Mouse (Mus musculus): ENCODE data around the gene Porcn. TPM values are rescaled to one million over a fixed set of nuclear protein-coding genes. Genes with fewer than 3 reads are reported as not detected.

Gene Porcn
- polyA plus RNA-seq, 1 experiment from 2014 or later: 5.9 TPM

DNA sequence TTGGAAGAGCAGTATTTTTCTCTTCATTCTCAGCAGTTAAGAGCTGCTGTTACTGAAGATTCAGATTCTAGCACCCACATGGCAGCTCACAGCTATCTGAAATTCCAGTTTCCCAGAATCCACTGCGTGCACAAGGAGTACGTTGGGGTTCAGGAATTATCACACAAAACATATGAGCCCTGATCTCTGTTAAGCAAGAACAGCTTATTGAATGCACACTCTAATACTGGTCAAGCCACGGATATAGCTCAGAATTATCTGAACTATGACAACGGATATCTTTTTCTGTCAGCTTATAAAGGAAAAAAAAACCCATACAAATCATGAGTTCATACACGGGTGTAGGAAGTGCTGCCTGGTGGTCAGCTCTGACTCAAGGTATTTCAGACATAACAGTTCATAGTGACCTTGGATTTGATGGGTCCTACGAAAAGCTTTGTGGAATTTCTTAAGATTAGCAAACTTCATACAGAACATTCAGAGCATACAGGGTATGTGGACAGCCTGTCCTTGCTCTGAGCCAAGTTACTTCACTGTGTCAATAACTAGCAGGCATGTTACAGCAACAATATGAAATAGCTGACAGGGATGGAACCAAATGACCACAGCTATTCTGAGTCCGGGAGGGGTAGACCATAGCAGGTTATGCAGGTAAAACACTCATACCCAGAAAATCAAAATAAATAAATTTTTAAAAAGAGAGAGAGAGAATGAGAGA lies 5.3 kb upstream of the Porcn start:
- no peak overlapping the region for H3K9ac ChIP-seq (ENCODE audit: low read depth, low read length)
- no peak for ATAC-seq (replicated peaks; ENCODE audit: insufficient number of reproducible peaks, low FRiP score, low TSS enrichment)
- no peaks in the 10 kb centered on the region for H3K9me3 ChIP-seq (replicated peaks; ENCODE audit: control insufficient read depth, low read length)
- no peak overlapping the region for H3K4me2 ChIP-seq
- H3K27me3 ChIP-seq (ENCODE audit: control insufficient read depth, insufficient read depth, low read length): no peaks in the 10 kb centered on the region; the same call in 1 of the 2 replicates
- H3K4me1 ChIP-seq (ENCODE audit: control insufficient read depth, insufficient read depth, low read length): no peaks in the 10 kb centered on the region
- WGBS (ENCODE audit: insufficient replicate concordance): 71% methylated on average over 7 of the region's 7 CpGs
- H3K36me3 ChIP-seq (ENCODE audit: control insufficient read depth, insufficient read depth, low read length): no peaks in the 10 kb centered on the region
- H3K27ac ChIP-seq (ENCODE audit: low read depth, low read length): no peak overlapping the region
- H3K4me3 ChIP-seq (ENCODE audit: low read depth, low read length): no peak overlapping the region

DNA sequence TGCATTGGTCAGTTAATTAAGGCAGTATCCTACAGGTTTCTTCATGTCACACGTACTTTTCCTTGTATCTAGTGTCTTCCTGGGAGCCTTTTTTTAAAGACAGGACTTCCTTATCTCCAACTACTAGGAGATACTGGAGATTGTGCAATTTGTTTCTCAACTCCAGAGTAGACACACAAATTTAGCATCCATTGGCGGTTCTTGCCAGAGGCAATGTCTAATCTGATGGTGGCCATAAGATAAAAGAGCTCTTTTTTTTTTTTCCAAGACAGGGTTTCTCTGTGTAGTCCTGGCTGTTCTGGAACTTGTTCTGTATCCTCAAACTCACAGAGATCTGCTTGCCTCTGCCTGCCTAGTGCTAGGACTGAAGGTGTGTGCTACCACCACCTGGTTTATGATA lies 3.4 kb upstream of the Porcn start:
- no peak for ATAC-seq (replicated peaks; ENCODE audit: insufficient number of reproducible peaks, low FRiP score, low TSS enrichment)
- H3K4me2 ChIP-seq: no peak overlapping the region
- H3K27me3 ChIP-seq (ENCODE audit: control insufficient read depth, insufficient read depth, low read length): no peaks in the 10 kb centered on the region; the same call in 1 of the 2 replicates
- H3K36me3 ChIP-seq (ENCODE audit: control insufficient read depth, insufficient read depth, low read length): no peaks in the 10 kb centered on the region
- no peak overlapping the region for H3K27ac ChIP-seq (ENCODE audit: low read depth, low read length)
- no peaks in the 10 kb centered on the region for H3K4me1 ChIP-seq (ENCODE audit: control insufficient read depth, insufficient read depth, low read length)
- H3K9me3 ChIP-seq (replicated peaks; ENCODE audit: control insufficient read depth, low read length): no peaks in the 10 kb centered on the region
- no peak overlapping the region for H3K4me3 ChIP-seq (ENCODE audit: low read depth, low read length)
- whole genome bisulfite sequencing (ENCODE audit: insufficient replicate concordance): 39% methylated on average over 2 of the region's 2 CpGs
- H3K9ac ChIP-seq (ENCODE audit: low read depth, low read length): no peak overlapping the region

DNA sequence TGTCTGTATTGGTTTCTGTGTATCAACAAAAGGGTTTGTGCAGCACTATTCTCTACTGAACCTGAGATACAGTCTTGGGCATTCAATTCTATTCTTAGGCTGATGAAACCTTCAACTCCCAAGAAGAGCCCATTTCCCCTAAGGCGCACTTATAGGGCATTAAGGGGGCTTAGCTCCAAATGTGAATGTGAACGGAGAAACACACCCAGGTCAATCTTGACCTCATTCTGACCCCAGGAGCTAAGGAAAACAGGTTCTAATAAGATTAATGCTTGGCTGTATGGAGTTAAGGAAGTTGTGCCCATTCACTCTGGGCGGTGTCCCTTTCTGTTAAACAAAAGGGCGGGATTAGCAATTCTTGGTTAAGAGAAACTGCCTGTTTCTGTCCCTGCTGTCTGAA lies 899 bp upstream of the Porcn start:
- WGBS (ENCODE audit: insufficient replicate concordance): 31% methylated on average over 4 of the region's 4 CpGs
- Histone ChIP-seq H3K27ac (ENCODE audit: low read depth, low read length) (no peak overlapping the region), H3K4me2 (peak overlapping the region; percentile 72), H3K9ac (ENCODE audit: low read depth, low read length) (no peak overlapping the region), H3K36me3 (ENCODE audit: control insufficient read depth, insufficient read depth, low read length) (no peaks in the 10 kb centered on the region), H3K4me3 (ENCODE audit: low read depth, low read length) (no peak overlapping the region), H3K9me3 (replicated peaks; ENCODE audit: control insufficient read depth, low read length) (no peaks in the 10 kb centered on the region), H3K4me1 (ENCODE audit: control insufficient read depth, insufficient read depth, low read length) (no peaks in the 10 kb centered on the region), H3K27me3 (ENCODE audit: control insufficient read depth, insufficient read depth, low read length) (no peaks in the 10 kb centered on the region; the same call in 1 of the 2 replicates)
- no peak for ATAC-seq (replicated peaks; ENCODE audit: insufficient number of reproducible peaks, low FRiP score, low TSS enrichment)

DNA sequence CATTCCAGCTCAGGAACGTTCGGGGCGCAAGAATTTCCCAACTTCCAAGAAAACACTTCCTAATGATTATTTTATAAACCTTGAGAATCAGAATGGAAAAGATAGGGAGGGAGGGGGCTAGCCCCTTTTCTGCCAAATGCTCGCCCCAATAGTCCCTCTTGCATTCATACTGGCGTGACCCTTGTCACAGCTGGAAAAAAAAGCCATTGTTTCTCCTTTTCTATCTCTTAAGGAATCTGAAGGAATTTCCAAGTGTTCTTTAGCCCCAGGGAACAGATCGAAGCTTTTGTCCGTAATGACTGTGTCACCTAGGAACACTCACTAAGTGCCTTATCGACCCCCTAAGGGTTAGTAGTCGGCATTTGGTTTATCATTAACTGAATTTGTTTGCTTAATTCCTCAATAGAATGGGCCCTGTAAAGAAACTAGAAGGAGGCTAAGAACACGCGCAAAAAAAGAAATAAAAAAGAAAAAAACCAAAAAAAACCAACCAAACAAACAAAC lies 421 bp upstream of the Porcn start:
- Histone ChIP-seq H3K9me3 (replicated peaks; ENCODE audit: control insufficient read depth, low read length) (no peaks in the 10 kb centered on the region), H3K4me1 (ENCODE audit: control insufficient read depth, insufficient read depth, low read length) (no peaks in the 10 kb centered on the region), H3K36me3 (ENCODE audit: control insufficient read depth, insufficient read depth, low read length) (no peaks in the 10 kb centered on the region), H3K4me2 (peak overlapping the region; percentile 72), H3K27me3 (ENCODE audit: control insufficient read depth, insufficient read depth, low read length) (no peaks in the 10 kb centered on the region; the same call in 1 of the 2 replicates), H3K9ac (ENCODE audit: low read depth, low read length) (no peak overlapping the region), H3K4me3 (ENCODE audit: low read depth, low read length) (peak overlapping the region; percentile 51), H3K27ac (ENCODE audit: low read depth, low read length) (no peak overlapping the region)
- WGBS (ENCODE audit: insufficient replicate concordance): 17% methylated on average over 11 of the region's 11 CpGs
- ATAC-seq (replicated peaks; ENCODE audit: insufficient number of reproducible peaks, low FRiP score, low TSS enrichment): no peak

DNA sequence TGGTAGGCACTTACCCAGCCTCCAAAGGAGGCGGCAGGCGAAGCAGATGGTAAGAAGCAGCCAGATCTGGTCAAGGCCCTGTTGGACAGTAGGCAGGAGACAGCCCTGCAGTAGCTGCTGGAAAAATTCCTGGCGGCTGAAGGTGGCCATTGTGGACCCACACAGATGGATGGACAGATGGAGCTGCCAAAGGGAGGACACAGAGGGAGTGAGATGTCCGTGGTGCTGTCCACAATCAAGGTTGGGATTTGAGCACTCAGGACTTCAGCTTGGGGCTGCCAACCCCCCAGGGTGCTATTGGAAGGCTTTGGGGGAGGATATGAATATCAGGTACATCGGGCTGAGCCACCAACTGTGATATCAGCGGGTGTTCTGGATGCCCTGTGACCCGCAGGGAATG lies 774 bp downstream of the Porcn start:
- ATAC-seq (replicated peaks; ENCODE audit: insufficient number of reproducible peaks, low FRiP score, low TSS enrichment): no peak
- Histone ChIP-seq H3K9ac (ENCODE audit: low read depth, low read length) (no peak overlapping the region), H3K4me2 (peak overlapping the region; percentile 72), H3K4me3 (ENCODE audit: low read depth, low read length) (no peak overlapping the region; the same call in 1 of the 2 replicates), H3K4me1 (ENCODE audit: control insufficient read depth, insufficient read depth, low read length) (no peaks in the 10 kb centered on the region), H3K36me3 (ENCODE audit: control insufficient read depth, insufficient read depth, low read length) (no peaks in the 10 kb centered on the region), H3K27me3 (ENCODE audit: control insufficient read depth, insufficient read depth, low read length) (no peaks in the 10 kb centered on the region; the same call in 1 of the 2 replicates), H3K9me3 (replicated peaks; ENCODE audit: control insufficient read depth, low read length) (no peaks in the 10 kb centered on the region), H3K27ac (ENCODE audit: low read depth, low read length) (no peak overlapping the region)
- WGBS (ENCODE audit: insufficient replicate concordance): 38% methylated on average over 7 of the region's 7 CpGs

DNA sequence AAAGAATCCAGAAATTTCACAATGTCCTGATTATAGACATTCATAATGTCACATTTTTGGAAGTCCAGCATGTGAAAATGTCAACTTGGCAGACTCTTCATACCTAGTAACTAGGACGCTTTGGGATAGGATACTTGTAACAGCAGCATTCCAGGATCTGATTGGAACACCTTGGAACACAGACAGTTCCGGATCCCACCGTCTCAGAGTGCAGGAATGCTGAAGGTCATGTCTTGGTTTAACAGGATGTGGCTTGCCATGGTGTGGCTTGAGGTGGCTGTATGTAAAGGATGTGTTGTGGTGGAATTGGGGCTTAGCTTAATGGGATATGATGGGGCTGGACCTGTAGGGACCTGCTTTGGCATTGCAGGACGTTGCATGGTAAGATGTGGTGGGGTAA lies 1.2 kb downstream of the Porcn start:
- no peak overlapping the region for H3K4me3 ChIP-seq (ENCODE audit: low read depth, low read length)
- H3K36me3 ChIP-seq (ENCODE audit: control insufficient read depth, insufficient read depth, low read length): no peaks in the 10 kb centered on the region
- no peak overlapping the region for H3K9ac ChIP-seq (ENCODE audit: low read depth, low read length)
- WGBS (ENCODE audit: insufficient replicate concordance): 61% methylated on average over 4 of the region's 4 CpGs
- no peaks in the 10 kb centered on the region for H3K4me1 ChIP-seq (ENCODE audit: control insufficient read depth, insufficient read depth, low read length)
- H3K9me3 ChIP-seq (replicated peaks; ENCODE audit: control insufficient read depth, low read length): no peaks in the 10 kb centered on the region
- H3K27me3 ChIP-seq (ENCODE audit: control insufficient read depth, insufficient read depth, low read length): no peaks in the 10 kb centered on the region; the same call in 1 of the 2 replicates
- H3K27ac ChIP-seq (ENCODE audit: low read depth, low read length): no peak overlapping the region
- no peak overlapping the region for H3K4me2 ChIP-seq
- no peak for ATAC-seq (replicated peaks; ENCODE audit: insufficient number of reproducible peaks, low FRiP score, low TSS enrichment)

DNA sequence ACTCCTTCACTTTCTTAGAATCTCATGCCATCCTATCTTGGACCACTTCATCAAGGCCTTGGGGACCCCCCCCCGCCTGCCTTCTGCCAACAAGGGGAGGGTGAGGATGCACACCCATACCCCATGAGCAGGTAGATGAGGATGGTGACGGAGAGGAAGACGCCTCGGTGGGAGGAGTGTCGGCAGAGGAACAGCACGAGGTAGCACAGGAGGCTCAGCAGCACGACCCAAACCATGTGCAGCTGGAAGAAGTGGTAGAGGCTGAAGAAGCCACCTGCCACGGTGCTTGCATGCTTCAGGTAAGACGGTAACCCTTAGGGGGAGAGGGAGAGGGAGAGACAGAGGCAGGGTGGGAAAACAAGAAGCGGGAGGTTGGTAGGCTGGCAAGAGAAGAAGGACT lies 2.2 kb downstream of the Porcn start:
- H3K4me1 ChIP-seq (ENCODE audit: control insufficient read depth, insufficient read depth, low read length): no peaks in the 10 kb centered on the region
- H3K27ac ChIP-seq (ENCODE audit: low read depth, low read length): no peak overlapping the region
- no peaks in the 10 kb centered on the region for H3K9me3 ChIP-seq (replicated peaks; ENCODE audit: control insufficient read depth, low read length)
- no peak for ATAC-seq (replicated peaks; ENCODE audit: insufficient number of reproducible peaks, low FRiP score, low TSS enrichment)
- H3K9ac ChIP-seq (ENCODE audit: low read depth, low read length): no peak overlapping the region
- H3K27me3 ChIP-seq (ENCODE audit: control insufficient read depth, insufficient read depth, low read length): no peaks in the 10 kb centered on the region; the same call in 1 of the 2 replicates
- no peak overlapping the region for H3K4me3 ChIP-seq (ENCODE audit: low read depth, low read length)
- no peak overlapping the region for H3K4me2 ChIP-seq
- H3K36me3 ChIP-seq (ENCODE audit: control insufficient read depth, insufficient read depth, low read length): no peaks in the 10 kb centered on the region
- 75% methylated on average over 10 of the region's 10 CpGs for WGBS (ENCODE audit: insufficient replicate concordance)

DNA sequence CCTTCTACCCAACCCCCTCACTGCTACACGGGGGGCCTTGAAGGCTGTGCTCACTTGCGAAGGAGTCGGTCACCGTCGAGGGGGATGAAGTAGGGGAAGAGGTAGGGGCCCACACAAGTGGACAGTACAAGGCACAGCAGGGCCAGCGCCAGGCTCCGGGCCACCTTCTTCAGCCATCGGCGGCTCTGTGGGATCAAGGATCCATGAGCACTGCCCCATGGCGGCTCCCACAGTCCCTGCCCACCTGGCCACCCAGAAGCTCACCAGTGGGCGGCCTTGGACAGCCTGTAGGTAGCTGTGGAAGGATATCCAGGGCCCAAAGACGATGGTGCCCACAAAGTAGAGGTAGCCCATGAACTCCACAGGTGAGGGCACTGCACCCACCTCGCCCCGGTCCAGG lies 3.2 kb downstream of the Porcn start:
- WGBS (ENCODE audit: insufficient replicate concordance): 73% methylated on average over 14 of the region's 14 CpGs
- Histone ChIP-seq H3K27ac (ENCODE audit: low read depth, low read length) (no peak overlapping the region), H3K4me1 (ENCODE audit: control insufficient read depth, insufficient read depth, low read length) (no peaks in the 10 kb centered on the region), H3K4me3 (ENCODE audit: low read depth, low read length) (no peak overlapping the region), H3K27me3 (ENCODE audit: control insufficient read depth, insufficient read depth, low read length) (no peaks in the 10 kb centered on the region), H3K9me3 (replicated peaks; ENCODE audit: control insufficient read depth, low read length) (no peaks in the 10 kb centered on the region), H3K36me3 (ENCODE audit: control insufficient read depth, insufficient read depth, low read length) (no peaks in the 10 kb centered on the region), H3K9ac (ENCODE audit: low read depth, low read length) (no peak overlapping the region), H3K4me2 (no peak overlapping the region)
- no peak for ATAC-seq (replicated peaks; ENCODE audit: insufficient number of reproducible peaks, low FRiP score, low TSS enrichment)

DNA sequence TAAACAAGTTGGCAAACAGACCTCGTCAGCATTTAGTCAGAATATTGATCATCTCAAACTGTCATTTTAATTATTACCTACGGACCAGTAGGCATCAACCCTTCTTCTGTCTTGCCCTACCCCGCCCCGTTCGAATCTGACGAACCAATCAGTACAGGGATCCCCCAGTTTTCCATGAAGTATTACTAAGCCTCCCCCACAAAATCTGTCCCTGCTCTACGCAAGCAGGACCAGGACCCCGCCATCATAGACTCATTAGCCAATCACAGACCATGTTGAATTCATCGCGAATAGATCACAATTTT lies 13.0 kb downstream of the Porcn start, which contains the start of gene Ebp:
Gene Ebp (minus strand): TSS at position 94 of the 305 bp plus-strand sequence.
- ATAC-seq (replicated peaks; ENCODE audit: insufficient number of reproducible peaks, low FRiP score, low TSS enrichment): no peak
- H3K4me1 ChIP-seq (ENCODE audit: control insufficient read depth, insufficient read depth, low read length): no peaks in the 10 kb centered on the region
- H3K9me3 ChIP-seq (replicated peaks; ENCODE audit: control insufficient read depth, low read length): no peaks in the 10 kb centered on the region
- H3K36me3 ChIP-seq (ENCODE audit: control insufficient read depth, insufficient read depth, low read length): no peaks in the 10 kb centered on the region
- H3K9ac ChIP-seq (ENCODE audit: low read depth, low read length): peak within 1 kb of the TSS; percentile 70
- no peaks in the 10 kb centered on the region for H3K27me3 ChIP-seq (ENCODE audit: control insufficient read depth, insufficient read depth, low read length)
- 25% methylated on average over 10 of the region's 10 CpGs for WGBS (ENCODE audit: insufficient replicate concordance)
- H3K4me3 ChIP-seq (ENCODE audit: low read depth, low read length): peak within 1 kb of the TSS; percentile 60
- H3K4me2 ChIP-seq: peak within 1 kb of the TSS; percentile 74
- 0 out of 2 replicates have a peak within 1 kb of the TSS, but pooled peaks have one; percentile 29 for H3K27ac ChIP-seq (ENCODE audit: low read depth, low read length)
